Mouse (Mus musculus) CH12.LX (cell line): ENCODE data around the gene Apold1.

Experiments
- CHD1 ChIP-seq: IDR thresholded peaks from 2 replicates; pipeline ENCODE4 v1.6.1; 2012; ENCODE audit warnings: low read depth, low read length, improper control_type of control experiment, inconsistent platforms
- CTCF ChIP-seq, 2 experiments: IDR thresholded peaks in 1 of 2; conservative IDR thresholded peaks in 1 of 2; 2 replicates each; pipeline ENCODE4 v1.5.1; 2011 to 2012; ENCODE audit warnings: low read depth in 2 of 2, low read length in 2 of 2, improper control_type of control experiment in 1 of 2, inconsistent platforms in 1 of 2, mild to moderate bottlenecking in 1 of 2, moderate library complexity in 1 of 2
- E2F4 ChIP-seq: IDR thresholded peaks from 2 replicates; pipeline ENCODE4 v1.6.1; 2011; ENCODE audit warnings: low read depth, low read length, improper control_type of control experiment; ENCODE audit not compliant: insufficient replicate concordance
- EP300 ChIP-seq: IDR thresholded peaks from 2 replicates; pipeline ENCODE4 v1.6.1; 2011; ENCODE audit warnings: low read length, improper control_type of control experiment
- MAFK ChIP-seq: IDR thresholded peaks from 2 replicates; pipeline ENCODE4 v1.6.1; 2011; ENCODE audit warnings: low read length, improper control_type of control experiment; ENCODE audit not compliant: insufficient replicate concordance
- MEF2A ChIP-seq: IDR thresholded peaks from 2 replicates; pipeline ENCODE4 v1.6.1; 2014; ENCODE audit warnings: low read depth, mild to moderate bottlenecking, inconsistent platforms, low read length, improper control_type of control experiment, borderline replicate concordance
- MYC ChIP-seq: IDR thresholded peaks from 2 replicates; pipeline ENCODE4 v1.6.1; 2011; ENCODE audit warnings: low read depth, mild to moderate bottlenecking, improper control_type of control experiment, low read length
- POLR2A ChIP-seq: IDR thresholded peaks from 2 replicates; pipeline ENCODE4 v1.6.1; 2011; ENCODE audit warnings: low read depth, mild to moderate bottlenecking, improper control_type of control experiment, low read length
- TCF12 ChIP-seq: IDR thresholded peaks from 2 replicates; pipeline ENCODE4 v1.6.1; 2014; ENCODE audit warnings: low read depth, mild to moderate bottlenecking, inconsistent platforms, low read length, improper control_type of control experiment
- USF1 ChIP-seq: IDR thresholded peaks from 2 replicates; pipeline ENCODE4 v1.6.1; 2014; ENCODE audit warnings: low read depth, mild to moderate bottlenecking, inconsistent platforms, low read length, improper control_type of control experiment
- ZMIZ1 ChIP-seq: IDR thresholded peaks from 2 replicates; pipeline ENCODE4 v1.6.1; 2012; ENCODE audit warnings: low read depth, mild to moderate bottlenecking, inconsistent platforms, low read length, improper control_type of control experiment
- ZNF384 ChIP-seq: IDR thresholded peaks from 2 replicates; pipeline ENCODE4 v1.6.1; 2012; ENCODE audit warnings: low read depth, low read length, improper control_type of control experiment, inconsistent platforms

GRCm38 (mm10) chr6:134946858-134947257, 34.7 kb upstream of the Apold1 start:
- TF ChIP-seq CTCF (conservative IDR thresholded peaks at IDR 0.05 in 1 of 2, IDR thresholded peaks at IDR 0.05 in 1 of 2; ENCODE audit: low read depth in 2 of 2, low read length in 2 of 2) (no peak), EP300 (no peak), ZNF384 (no peak), POLR2A (no peak), ZMIZ1 (no peak), E2F4 (no peak), MYC (no peak), TCF12 (no peak), MEF2A (no peak), MAFK (no peak), CHD1 (no peak), USF1 (no peak)
